Mouse (Mus musculus) midbrain, embryonic 11.5 days (tissue): ENCODE results near the gene Rprd1b. TPM values are rescaled to one million over a fixed set of nuclear protein-coding genes. Genes with fewer than 3 reads are reported as not detected.

Experiments
- ATAC-seq: fragments of 200-750 bp; cut with Nextera tagmentation; 2 replicates; pipeline ENCODE4 v1.8.0; 2017; ENCODE audit warnings: moderate TSS enrichment, moderate library complexity; ENCODE audit not compliant: low FRiP score
- DNase-seq: peaks from one replicate; pipeline ENCODE4 v3.0.0; 2015; ENCODE audit warnings: low spot score; ENCODE audit errors: missing footprints
- H3K27ac ChIP-seq: fragments of 300-500 bp; sonication (generic); 2 replicates; pipeline ENCODE4 v1.5.1; 2014; ENCODE audit warnings: low read depth, low read length
- H3K27me3 ChIP-seq: fragments of 300-500 bp; sonication (generic); 2 replicates; pipeline ENCODE4 v1.6.1; 2014; ENCODE audit warnings: mild to moderate bottlenecking, low read length, moderate library complexity, mixed read lengths; ENCODE audit not compliant: control insufficient read depth, insufficient read depth
- H3K36me3 ChIP-seq: fragments of 300-500 bp; sonication (generic); 2 replicates; pipeline ENCODE4 v1.6.1; 2014; ENCODE audit warnings: mild to moderate bottlenecking, low read length, moderate library complexity, mixed read lengths; ENCODE audit not compliant: control insufficient read depth, insufficient read depth
- H3K4me1 ChIP-seq: fragments of 300-500 bp; sonication (generic); 2 replicates; pipeline ENCODE4 v1.6.1; 2014; ENCODE audit warnings: low read length; ENCODE audit not compliant: control insufficient read depth, insufficient read depth
- H3K4me2 ChIP-seq: fragments of 300-500 bp; sonication (generic); 2 replicates; pipeline ENCODE4 v1.6.1; 2014; ENCODE audit warnings: mild to moderate bottlenecking, moderate library complexity
- H3K4me3 ChIP-seq: fragments of 300-500 bp; sonication (generic); 2 replicates; pipeline ENCODE4 v1.5.1; 2014; ENCODE audit warnings: low read depth, low read length
- H3K9ac ChIP-seq: fragments of 300-500 bp; sonication (generic); 2 replicates; pipeline ENCODE4 v1.6.1; 2014; ENCODE audit warnings: low read length
- H3K9me3 ChIP-seq: fragments of 300-500 bp; sonication (generic); 2 replicates; pipeline ENCODE4 v1.6.1; 2016; ENCODE audit warnings: low read length; ENCODE audit not compliant: control insufficient read depth
- WGBS: fragments of 180-500 bp; shearing (Covaris S2); extraction: QIAGEN DNeasy Blood & Tissue Kit; methylation state at CpG from one replicate; pipeline ENCODE4 v1.1.7; 2014; 5-methylcytosine and 5-hydroxymethylcytosine counted together
- polyA plus RNA-seq: library from polyadenylated mRNA; unstranded; fragments of >200 nt; fragmentation: Nextera tagmentation; extraction: Ambion mirVana; gene quantifications from 2 replicates; pipeline ENCODE4 v1.2.1, GENCODE M21; 2014

The Rprd1b gene
- polyA plus RNA-seq, 1 experiment from 2014 or later, result 64.9 TPM

GRCm38 (mm10) chr2:158035813-158036212, 7.5 kb downstream of the Rprd1b start:
- Histone ChIP-seq H3K27ac (no peak overlapping the region), H3K4me2 (no peak overlapping the region), H3K27me3 (no peaks in the 10 kb centered on the region), H3K9me3 (no peaks in the 10 kb centered on the region), H3K36me3 (peaks cover 2% of the 10 kb centered on the region; the same call in 1 of the 2 replicates), H3K4me1 (peaks cover 5% of the 10 kb centered on the region; the same call in 1 of the 2 replicates), H3K9ac (no peak overlapping the region), H3K4me3 (no peak overlapping the region)
- DNase-seq (no peak), ATAC-seq (no peak)
- 92% methylated on average over 2 of the region's 2 CpGs for WGBS

- no peak overlapping the region for H3K4me3 ChIP-seq
- H3K9me3 ChIP-seq, result no peaks in the 10 kb centered on the region
- no peak overlapping the region for H3K4me2 ChIP-seq
- DNase-seq (no peak), ATAC-seq (no peak)
- WGBS, result 92% methylated on average over 6 of the region's 6 CpGs
- H3K27me3 ChIP-seq, result no peaks in the 10 kb centered on the region
- H3K4me1 ChIP-seq, result peaks cover under 1% of the 10 kb centered on the region; the same call in 1 of the 2 replicates
- no peak overlapping the region for H3K27ac ChIP-seq
- H3K9ac ChIP-seq, result no peak overlapping the region
- peaks cover 2% of the 10 kb centered on the region; the same call in 1 of the 2 replicates for H3K36me3 ChIP-seq
Observed at GRCm38 (mm10) chr2:158036408-158036807, 8.1 kb downstream of the Rprd1b start.

GRCm38 (mm10) chr2:158036953-158037352, 8.7 kb downstream of the Rprd1b start:
- Histone ChIP-seq H3K4me1 (no peaks in the 10 kb centered on the region), H3K9me3 (no peaks in the 10 kb centered on the region), H3K27ac (no peak overlapping the region), H3K4me3 (no peak overlapping the region), H3K27me3 (no peaks in the 10 kb centered on the region), H3K36me3 (peaks cover 2% of the 10 kb centered on the region; the same call in 1 of the 2 replicates), H3K4me2 (no peak overlapping the region), H3K9ac (no peak overlapping the region)
- DNase-seq (no peak), ATAC-seq (no peak)
- 87% methylated on average over 7 of the region's 7 CpGs for WGBS

GRCm38 (mm10) chr2:158037571-158037970, 9.3 kb downstream of the Rprd1b start:
- ATAC-seq (no peak), DNase-seq (no peak)
- WGBS, result 100% methylated on average over 1 of the region's 1 CpGs
- no peak overlapping the region for H3K4me2 ChIP-seq
- H3K27ac ChIP-seq, result no peak overlapping the region
- no peaks in the 10 kb centered on the region for H3K9me3 ChIP-seq
- H3K9ac ChIP-seq, result no peak overlapping the region
- H3K4me1 ChIP-seq, result no peaks in the 10 kb centered on the region
- no peak overlapping the region for H3K4me3 ChIP-seq
- no peaks in the 10 kb centered on the region for H3K27me3 ChIP-seq
- peaks cover 2% of the 10 kb centered on the region; the same call in 1 of the 2 replicates for H3K36me3 ChIP-seq

GRCm38 (mm10) chr2:158039662-158040061, 11.4 kb downstream of the Rprd1b start:
- Histone ChIP-seq H3K27me3 (no peaks in the 10 kb centered on the region), H3K4me1 (no peaks in the 10 kb centered on the region), H3K4me3 (no peak overlapping the region), H3K27ac (no peak overlapping the region), H3K9me3 (no peaks in the 10 kb centered on the region), H3K9ac (no peak overlapping the region), H3K36me3 (peaks cover 9% of the 10 kb centered on the region), H3K4me2 (no peak overlapping the region)
- no peak for ATAC-seq
- WGBS, result 68% methylated on average over 1 of the region's 1 CpGs
- no peak for DNase-seq

- Histone ChIP-seq H3K4me1 (no peaks in the 10 kb centered on the region), H3K9me3 (no peaks in the 10 kb centered on the region), H3K27me3 (no peaks in the 10 kb centered on the region), H3K4me3 (no peak overlapping the region), H3K36me3 (peaks cover 11% of the 10 kb centered on the region), H3K9ac (no peak overlapping the region), H3K4me2 (no peak overlapping the region), H3K27ac (no peak overlapping the region)
- no peak for DNase-seq
- ATAC-seq, result no peak
- WGBS, result 81% methylated on average over 2 of the region's 2 CpGs
Observed at GRCm38 (mm10) chr2:158040396-158040795, 12.1 kb downstream of the Rprd1b start.

- H3K4me2 ChIP-seq, result no peak overlapping the region
- no peak overlapping the region for H3K9ac ChIP-seq
- DNase-seq (no peak), ATAC-seq (no peak)
- no peak overlapping the region for H3K27ac ChIP-seq
- no peak overlapping the region for H3K4me3 ChIP-seq
- WGBS, result 89% methylated on average over 8 of the region's 8 CpGs
- no peaks in the 10 kb centered on the region for H3K4me1 ChIP-seq
- H3K27me3 ChIP-seq, result no peaks in the 10 kb centered on the region
- H3K9me3 ChIP-seq, result no peaks in the 10 kb centered on the region
- peaks cover 11% of the 10 kb centered on the region for H3K36me3 ChIP-seq
Observed at GRCm38 (mm10) chr2:158043504-158043903, 15.2 kb downstream of the Rprd1b start.

- Histone ChIP-seq H3K4me2 (no peak overlapping the region), H3K4me1 (no peaks in the 10 kb centered on the region), H3K4me3 (no peak overlapping the region), H3K9ac (no peak overlapping the region), H3K9me3 (no peaks in the 10 kb centered on the region), H3K27me3 (no peaks in the 10 kb centered on the region), H3K36me3 (peaks cover 19% of the 10 kb centered on the region), H3K27ac (no peak overlapping the region)
- 83% methylated on average over 4 of the region's 4 CpGs for WGBS
- no peak for ATAC-seq
- no peak for DNase-seq
Observed at GRCm38 (mm10) chr2:158046186-158046585, 17.9 kb downstream of the Rprd1b start.

GRCm38 (mm10) chr2:158047903-158048302, 19.6 kb downstream of the Rprd1b start:
- no peaks in the 10 kb centered on the region for H3K9me3 ChIP-seq
- H3K36me3 ChIP-seq, result peaks cover 19% of the 10 kb centered on the region
- no peak overlapping the region for H3K9ac ChIP-seq
- no peak overlapping the region for H3K4me3 ChIP-seq
- WGBS, result 68% methylated on average over 3 of the region's 3 CpGs
- DNase-seq (peak; percentile 91), ATAC-seq (no peak)
- no peaks in the 10 kb centered on the region for H3K27me3 ChIP-seq
- no peak overlapping the region for H3K27ac ChIP-seq
- H3K4me2 ChIP-seq, result no peak overlapping the region
- H3K4me1 ChIP-seq, result no peaks in the 10 kb centered on the region
